Mouse (Mus musculus) heart, adult 2 months (tissue): ENCODE measurements at regions not wholly inside any gene's neighbourhood (a gene's known extent, or its start where the extent isn't known, plus 50 kb on each side); places are given as distances from the start of the nearest gene placed in this dataset.

Experiments used
- CTCF ChIP-seq: fragments of 200-600 bp; IDR thresholded peaks from 2 replicates; pipeline ENCODE4 v1.8.1; 2022; ENCODE audit warnings: antibody characterized with exemption, mild to moderate bottlenecking, moderate library complexity
- EP300 ChIP-seq: fragments of 200-500 bp; IDR thresholded peaks from 2 replicates; pipeline ENCODE4 v1.6.1; 2011; ENCODE audit warnings: low read depth, low read length, control low read depth; ENCODE audit not compliant: insufficient read depth
- POLR2A ChIP-seq: fragments of 200-500 bp; IDR thresholded peaks from 2 replicates; pipeline ENCODE4 v1.6.1; 2011; ENCODE audit warnings: mild to moderate bottlenecking, low read depth, low read length, control low read depth; ENCODE audit not compliant: insufficient read depth

GRCm38 (mm10) chr12:12687376-12687775 is 254.3 kb downstream of the Mycn start:
- TF ChIP-seq CTCF: no peak
- TF ChIP-seq EP300: no peak
- TF ChIP-seq POLR2A: no peak
